Mouse (Mus musculus) forelimb bud, embryonic 11.5 days (tissue): ENCODE results near the gene Dlx3.

Experiments used
- DNase-seq: peaks from one replicate; pipeline ENCODE4 v3.0.0-alpha.2; 2012; ENCODE audit warnings: low read depth, low spot score

Dlx3 gene

GRCm38 (mm10) chr11:95121161-95122099 lies 1.5 kb downstream of the Dlx3 start:
- no peak for DNase-seq

- no peak for DNase-seq
Measured at GRCm38 (mm10) chr11:95122100-95122489, 2.2 kb downstream of the Dlx3 start.

- DNase-seq: no peak
Measured at GRCm38 (mm10) chr11:95125366-95125948, 5.5 kb downstream of the Dlx3 start.

GRCm38 (mm10) chr11:95126272-95127245 lies 6.6 kb downstream of the Dlx3 start:
- no peak for DNase-seq

- DNase-seq: no peak
Measured at GRCm38 (mm10) chr11:95128359-95128758, 8.4 kb downstream of the Dlx3 start.

- DNase-seq: no peak
Measured at GRCm38 (mm10) chr11:95130668-95131252, 10.8 kb downstream of the Dlx3 start.

- DNase-seq: no peak
Measured at GRCm38 (mm10) chr11:95133321-95133720, 13.4 kb downstream of the Dlx3 start.

GRCm38 (mm10) chr11:95137281-95137680 lies 17.4 kb downstream of the Dlx3 start:
- no peak for DNase-seq

GRCm38 (mm10) chr11:95139871-95140270 lies 20.0 kb downstream of the Dlx3 start:
- no peak for DNase-seq

- no peak for DNase-seq
Measured at GRCm38 (mm10) chr11:95142258-95142657, 22.3 kb downstream of the Dlx3 start.

GRCm38 (mm10) chr11:95142980-95143575 lies 23.2 kb downstream of the Dlx3 start:
- DNase-seq: no peak

GRCm38 (mm10) chr11:95143663-95144062 lies 23.7 kb downstream of the Dlx3 start:
- no peak for DNase-seq

GRCm38 (mm10) chr11:95144091-95144945 lies 24.4 kb downstream of the Dlx3 start:
- no peak for DNase-seq

GRCm38 (mm10) chr11:95144946-95145483 lies 25.1 kb downstream of the Dlx3 start:
- no peak for DNase-seq

GRCm38 (mm10) chr11:95145851-95146403 lies 26.0 kb downstream of the Dlx3 start, which contains the start of gene Dlx4:
Gene Dlx4, minus strand, starts transcription at chr11:95146263.
- no peak for DNase-seq

- no peak for DNase-seq
Measured at GRCm38 (mm10) chr11:95148754-95149153, 28.8 kb downstream of the Dlx3 start.

GRCm38 (mm10) chr11:95149462-95150268 lies 29.7 kb downstream of the Dlx3 start:
- DNase-seq: no peak

- DNase-seq: no peak
Measured at GRCm38 (mm10) chr11:95150269-95151049, 30.5 kb downstream of the Dlx3 start.
